Mouse (Mus musculus) forelimb bud, embryonic 11.5 days (tissue): ENCODE results near the gene Hoxb4.

Experiments used
- DNase-seq: peaks from one replicate; pipeline ENCODE4 v3.0.0-alpha.2; 2012; ENCODE audit warnings: low read depth, low spot score

Gene Hoxb4

GRCm38 (mm10) chr11:96333241-96334001 is 15.4 kb downstream of the Hoxb4 start:
- no peak for DNase-seq

- no peak for DNase-seq
These were observed 15.9 kb downstream of the Hoxb4 start for GRCm38 (mm10) chr11:96334002-96334364.

GRCm38 (mm10) chr11:96334998-96335397 is 16.9 kb downstream of the Hoxb4 start:
- no peak for DNase-seq

GRCm38 (mm10) chr11:96336597-96336996 is 18.5 kb downstream of the Hoxb4 start:
- DNase-seq = no peak

GRCm38 (mm10) chr11:96337026-96337425 is 19.0 kb downstream of the Hoxb4 start:
- DNase-seq = no peak

GRCm38 (mm10) chr11:96338957-96339855 is 21.1 kb downstream of the Hoxb4 start:
- no peak for DNase-seq

GRCm38 (mm10) chr11:96340698-96341365 is 22.8 kb downstream of the Hoxb4 start:
- DNase-seq = peak; percentile 81

GRCm38 (mm10) chr11:96341701-96342575 is 23.9 kb downstream of the Hoxb4 start:
- no peak for DNase-seq

- no peak for DNase-seq
These were observed 24.5 kb downstream of the Hoxb4 start for GRCm38 (mm10) chr11:96342576-96342930.

- no peak for DNase-seq
These were observed 25.2 kb downstream of the Hoxb4 start for GRCm38 (mm10) chr11:96343206-96343745.

GRCm38 (mm10) chr11:96344061-96344877 is 26.2 kb downstream of the Hoxb4 start:
- DNase-seq = no peak

- no peak for DNase-seq
These were observed 26.8 kb downstream of the Hoxb4 start for GRCm38 (mm10) chr11:96344878-96345159.

GRCm38 (mm10) chr11:96345220-96345892 is 27.3 kb downstream of the Hoxb4 start:
- DNase-seq = no peak

- DNase-seq = no peak
These were observed 28.1 kb downstream of the Hoxb4 start for GRCm38 (mm10) chr11:96345893-96346806.

- DNase-seq = no peak
These were observed 29.0 kb downstream of the Hoxb4 start for GRCm38 (mm10) chr11:96346916-96347520.

GRCm38 (mm10) chr11:96347717-96348116 is 29.6 kb downstream of the Hoxb4 start:
- DNase-seq = no peak

- no peak for DNase-seq
These were observed 30.3 kb downstream of the Hoxb4 start for GRCm38 (mm10) chr11:96348141-96348928.
